Mouse (Mus musculus): Measurements from ENCODE around the gene Gpsm2.
"Not testable (repeated sequence)": the region's sequence is repeated elsewhere in the genome, so short reads cannot be mapped to it uniquely, and the experiment has no call there.

Gene Gpsm2

DNA sequence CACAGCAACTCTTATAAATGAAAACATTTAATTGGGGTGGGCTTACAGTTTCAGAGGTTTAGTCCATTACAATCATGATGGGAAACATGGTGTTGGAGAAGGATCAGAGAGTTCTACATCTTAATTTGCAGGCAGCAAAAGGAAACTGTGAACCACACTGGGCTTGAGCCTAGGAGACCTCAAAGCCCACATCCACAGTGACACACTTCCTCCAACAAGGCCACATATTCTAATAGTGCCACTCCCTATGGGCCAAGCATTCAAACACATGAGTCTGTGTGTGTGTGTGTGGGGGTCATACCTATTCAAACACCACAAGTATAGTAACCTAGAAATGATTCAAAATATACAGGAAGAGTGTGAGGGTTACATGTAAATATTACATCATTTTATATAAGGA is 5.2 kb upstream of the Gpsm2 start:
- DNase-seq (ENCODE audit: low spot score in 2 of 2): no peak

DNA sequence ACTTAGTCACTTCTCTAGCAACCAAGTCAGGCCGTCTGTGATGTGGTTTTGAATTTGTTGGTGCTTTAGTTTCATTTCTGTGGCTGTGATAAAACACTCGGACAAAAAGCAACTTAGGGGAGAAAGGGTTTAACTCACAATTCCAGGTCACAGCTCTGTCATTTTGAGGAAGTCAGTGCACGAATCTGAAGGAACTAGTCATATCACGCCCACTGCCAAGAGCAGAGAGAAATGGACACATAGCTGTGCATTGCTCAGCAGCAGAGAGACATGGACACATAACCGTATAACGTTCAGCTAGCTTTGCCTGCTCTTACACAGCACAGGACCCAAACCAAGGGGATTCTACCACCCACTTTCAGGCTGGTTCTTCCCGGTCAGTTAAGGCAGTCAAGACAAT is 4.3 kb upstream of the Gpsm2 start:
- no peak for DNase-seq (ENCODE audit: low spot score in 2 of 2)

DNA sequence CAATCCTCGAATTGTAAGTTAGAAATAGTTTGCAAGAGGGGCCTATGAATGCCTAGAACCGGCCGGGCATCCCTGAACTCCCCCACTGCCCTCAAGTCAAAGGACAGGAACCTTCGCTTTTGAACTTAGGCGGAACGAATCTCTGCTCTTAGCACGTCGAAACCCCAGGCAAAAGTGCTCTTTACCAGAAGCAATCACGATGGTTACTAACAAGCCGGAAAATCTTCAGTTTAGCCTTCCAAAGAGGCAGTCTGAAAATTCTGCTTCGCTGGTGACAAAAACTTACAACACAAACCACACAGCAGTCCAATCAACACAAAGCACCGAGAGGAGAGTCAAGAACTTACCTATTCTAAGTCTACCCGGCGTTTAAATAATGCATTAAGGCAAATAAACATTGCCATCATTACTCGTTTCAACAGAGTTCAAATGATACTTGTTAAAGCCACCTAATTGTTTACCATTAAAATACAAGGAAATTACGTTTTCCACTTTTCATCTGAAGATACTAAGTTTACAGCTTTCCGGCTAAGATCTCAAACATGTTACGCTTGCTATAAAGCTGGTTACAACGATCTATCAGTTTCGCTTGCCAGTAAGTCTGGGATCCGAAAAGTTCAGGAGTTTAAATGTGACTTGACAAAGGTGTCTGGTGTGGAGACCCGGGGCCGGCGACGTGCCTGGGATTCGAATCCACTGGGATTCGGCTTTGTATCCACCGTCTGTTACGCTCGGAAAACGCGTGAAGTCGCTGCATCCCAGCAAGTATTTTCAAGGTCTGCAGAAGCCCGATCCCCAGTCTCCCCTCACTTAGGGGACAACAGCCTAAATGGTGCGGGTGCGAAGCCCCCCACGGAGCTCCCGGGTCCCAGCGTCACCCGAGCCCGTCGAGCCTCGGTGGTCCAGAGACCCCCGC is 775 bp downstream of the Gpsm2 start:
- DNase-seq (ENCODE audit: low spot score in 2 of 2): peak; percentile 32 to 57

DNA sequence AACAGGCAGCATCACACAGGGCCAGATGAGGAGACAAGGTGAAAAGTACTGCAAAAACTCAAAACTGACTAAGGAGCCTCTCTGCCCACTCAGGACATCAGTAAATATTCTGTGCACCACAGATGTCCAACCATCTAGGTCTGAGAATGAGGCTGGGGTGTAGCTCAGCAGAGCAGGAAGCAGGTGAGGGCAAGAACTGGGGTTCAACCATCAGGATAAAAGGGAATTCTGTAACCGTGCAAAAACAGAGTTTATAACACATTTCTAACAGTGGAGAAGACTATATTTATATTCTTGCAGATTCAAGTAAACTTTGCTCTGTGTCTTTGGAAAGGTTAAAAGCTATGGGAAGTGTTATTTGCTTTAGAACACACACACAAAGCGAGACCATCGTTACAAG is 2.3 kb downstream of the Gpsm2 start:
- no peak for DNase-seq (ENCODE audit: low spot score in 2 of 2)

DNA sequence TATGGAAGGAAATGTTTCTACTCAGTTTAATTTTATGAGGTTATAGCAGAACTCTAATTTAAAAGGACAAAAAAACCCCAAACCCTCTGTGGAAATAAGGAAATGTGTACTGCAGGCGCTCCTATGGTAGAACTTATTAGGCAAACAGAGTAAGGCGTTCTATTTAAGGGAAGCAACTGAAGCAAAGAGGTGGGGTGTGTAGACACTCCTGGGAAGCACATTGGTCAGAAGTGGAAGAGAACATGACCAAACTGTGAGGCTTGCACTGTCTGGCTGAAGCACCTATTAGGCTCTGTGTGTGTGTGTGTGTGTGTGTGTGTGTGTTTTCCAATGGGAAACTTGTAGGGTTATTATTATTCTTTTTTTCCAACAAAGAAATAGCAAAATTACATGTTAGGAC is 2.8 kb downstream of the Gpsm2 start:
- DNase-seq (ENCODE audit: low spot score in 2 of 2): no peak

DNA sequence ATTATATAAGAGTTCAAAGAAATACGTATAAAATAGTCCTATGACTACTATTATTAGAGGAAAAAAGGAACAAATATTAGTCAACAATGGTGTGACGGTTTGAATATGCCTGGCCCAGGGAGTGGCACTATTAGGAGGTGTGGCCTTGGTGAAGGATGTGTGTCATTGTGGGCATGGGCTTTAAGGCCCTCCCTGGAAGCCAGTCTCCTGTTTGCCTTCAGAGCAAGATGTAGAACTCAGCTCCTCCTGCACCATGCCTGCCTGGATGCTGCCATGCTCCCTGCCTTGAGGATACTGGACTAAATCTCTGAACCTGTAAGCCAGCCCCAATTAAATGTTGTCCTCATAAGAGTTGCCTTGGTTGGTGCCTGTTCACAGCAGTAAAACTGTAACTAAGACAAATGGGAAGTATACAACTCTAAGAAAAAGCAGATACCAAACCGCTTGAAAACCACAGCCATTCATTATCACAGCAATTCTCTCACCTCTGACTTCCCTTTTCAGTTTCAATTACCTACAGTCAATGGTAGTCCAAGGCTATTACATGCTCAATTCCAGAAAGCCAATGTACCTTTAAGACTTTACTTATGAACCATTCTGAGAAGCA is 4.1 kb downstream of the Gpsm2 start:
- DNase-seq (ENCODE audit: low spot score in 2 of 2): no peak

DNA sequence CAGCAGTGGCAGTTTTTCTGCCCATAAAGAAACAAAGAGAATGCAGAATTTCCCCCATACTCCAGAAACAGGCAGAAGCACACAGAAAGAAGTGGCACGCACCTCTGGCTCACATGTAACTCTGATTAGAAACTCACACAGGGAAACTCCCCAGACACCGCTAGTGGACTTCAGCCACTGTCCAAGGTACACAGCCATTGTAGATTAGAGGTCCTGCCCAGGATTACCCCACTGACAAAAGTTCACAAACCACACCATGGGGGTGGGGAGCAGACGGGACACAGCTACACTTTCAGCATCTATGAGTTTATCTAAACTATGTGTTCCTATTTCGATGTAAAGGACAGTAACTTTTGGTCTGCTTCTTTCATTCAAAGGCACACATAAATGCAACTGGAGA is 7.3 kb downstream of the Gpsm2 start:
- no peak for DNase-seq (ENCODE audit: low spot score in 2 of 2)

DNA sequence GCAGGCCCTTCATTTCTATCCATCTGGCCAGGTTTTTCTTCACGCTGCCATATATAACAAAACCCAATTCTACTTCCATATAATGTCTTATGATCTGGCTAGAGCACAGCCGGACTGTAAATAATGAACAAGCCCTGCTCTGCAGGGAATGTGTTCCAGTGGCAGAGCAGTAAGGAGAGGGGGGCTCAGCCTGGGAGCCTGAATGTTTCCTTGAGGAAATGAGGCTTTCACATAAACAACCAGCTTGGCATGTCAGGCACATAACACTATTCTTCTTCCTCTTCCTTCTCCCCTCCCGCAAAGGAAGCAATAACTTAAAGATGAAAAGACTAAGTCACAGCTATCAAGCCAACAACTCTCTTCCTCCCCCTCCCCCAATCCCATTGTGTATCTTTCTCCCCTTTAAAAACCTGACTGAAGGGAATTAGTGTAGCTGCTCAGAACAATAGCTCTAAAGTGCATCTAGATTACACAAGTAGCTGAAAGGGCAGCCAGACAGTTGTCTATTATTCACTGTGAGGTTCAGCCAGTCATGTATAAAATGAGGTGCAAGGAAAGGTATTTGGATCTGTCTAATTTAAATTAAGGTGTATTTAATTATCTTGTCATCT is 8.9 kb downstream of the Gpsm2 start:
- DNase-seq (ENCODE audit: low spot score in 2 of 2): no peak

DNA sequence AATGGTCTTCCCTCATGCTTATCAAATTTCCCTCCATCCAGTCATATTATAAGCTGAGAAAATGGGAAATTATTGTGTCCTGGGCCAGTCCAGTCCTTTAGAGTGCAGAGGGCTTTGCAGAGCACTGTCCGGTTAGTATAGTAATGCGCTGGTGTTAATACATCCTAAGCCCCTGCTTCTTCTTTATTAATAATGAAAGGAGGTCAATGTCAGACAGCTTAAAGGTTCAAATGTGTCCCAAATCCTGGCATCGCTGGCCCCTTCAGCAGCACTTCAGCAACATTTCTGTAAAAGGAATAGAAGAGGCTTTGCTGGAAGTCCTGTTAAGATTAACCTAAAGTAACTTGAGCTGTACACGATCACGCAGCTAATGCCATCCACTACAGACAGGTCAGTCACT is 10.8 kb downstream of the Gpsm2 start:
- DNase-seq (ENCODE audit: low spot score in 2 of 2): no peak

DNA sequence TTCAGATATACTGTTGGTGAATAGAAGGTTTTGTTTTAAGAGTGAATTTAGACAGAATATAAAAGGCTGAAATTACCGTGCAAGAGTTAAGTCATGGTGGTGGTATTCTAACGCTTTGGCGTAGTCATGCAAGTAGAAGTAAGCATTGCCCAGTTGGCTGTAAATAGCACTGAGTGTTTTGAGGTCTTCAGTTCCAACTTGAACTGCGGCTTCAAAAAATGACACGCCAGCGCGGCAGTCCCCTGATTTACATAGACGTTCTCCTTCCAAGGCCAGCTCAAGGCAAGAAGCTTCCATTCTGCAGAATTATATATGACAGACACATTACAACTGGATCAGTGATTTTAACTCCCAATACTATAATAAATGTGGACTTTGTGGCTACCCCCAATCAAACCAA is 19.3 kb downstream of the Gpsm2 start:
- DNase-seq (ENCODE audit: low spot score in 2 of 2): no peak

DNA sequence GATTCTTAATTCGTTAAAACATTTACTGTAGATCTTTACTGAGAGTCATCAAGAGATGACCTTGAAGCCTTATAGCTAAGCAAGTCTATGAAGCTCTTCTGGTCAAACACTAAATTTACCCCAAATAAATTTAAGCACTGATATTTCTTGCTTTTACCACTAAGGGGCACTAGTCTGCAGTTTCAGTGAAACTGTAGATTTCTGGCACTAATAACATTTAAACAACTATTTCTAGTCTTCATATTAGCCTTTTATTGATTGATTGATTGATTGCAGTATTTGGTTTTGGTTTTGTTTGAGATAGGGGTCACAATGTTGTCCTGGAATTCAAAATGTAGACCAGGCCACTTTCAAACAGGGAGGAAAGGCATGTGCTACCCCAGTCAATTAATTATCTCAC is 20.9 kb downstream of the Gpsm2 start:
- DNase-seq (ENCODE audit: low spot score in 2 of 2): no peak

DNA sequence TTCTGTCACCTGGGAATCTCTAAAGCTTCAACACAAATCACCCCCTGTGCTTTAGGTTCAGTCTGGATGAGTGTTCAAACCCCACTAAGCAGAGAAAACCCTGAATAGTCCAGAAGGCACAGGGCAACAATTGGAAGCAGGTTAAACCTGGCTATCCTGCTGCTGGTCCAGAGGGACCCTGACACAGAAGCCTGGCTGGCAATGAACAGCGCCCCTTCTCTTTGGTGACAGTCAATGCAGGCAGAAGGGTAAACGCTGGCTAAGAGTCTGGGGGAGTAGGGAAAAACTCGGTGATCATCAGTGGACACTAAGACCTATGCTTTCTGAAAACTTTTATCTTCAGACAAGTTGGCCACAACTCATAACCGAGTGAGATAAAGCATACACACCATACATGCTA is 22.3 kb downstream of the Gpsm2 start:
- no peak for DNase-seq (ENCODE audit: low spot score in 2 of 2)

DNA sequence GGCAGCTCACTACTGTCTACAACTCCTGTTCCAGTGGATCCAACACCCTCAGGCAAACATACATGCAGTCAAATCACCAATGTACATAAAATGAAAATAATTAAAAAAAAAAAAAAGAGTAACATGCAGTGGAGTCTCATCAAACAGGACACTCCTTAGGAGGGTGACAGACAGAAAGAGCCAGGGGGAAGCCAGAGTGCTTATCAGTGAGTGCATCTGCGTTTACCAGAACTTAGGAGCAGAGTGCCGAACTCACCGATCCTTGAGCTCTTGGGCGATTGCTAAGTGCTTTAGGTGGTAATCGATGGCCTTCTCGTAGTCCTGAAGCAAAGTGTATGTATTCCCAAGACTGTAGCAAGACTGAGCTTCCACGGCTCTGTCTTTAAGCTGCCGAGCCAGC is 23.4 kb downstream of the Gpsm2 start:
- DNase-seq (ENCODE audit: low spot score in 2 of 2): no peak

DNA sequence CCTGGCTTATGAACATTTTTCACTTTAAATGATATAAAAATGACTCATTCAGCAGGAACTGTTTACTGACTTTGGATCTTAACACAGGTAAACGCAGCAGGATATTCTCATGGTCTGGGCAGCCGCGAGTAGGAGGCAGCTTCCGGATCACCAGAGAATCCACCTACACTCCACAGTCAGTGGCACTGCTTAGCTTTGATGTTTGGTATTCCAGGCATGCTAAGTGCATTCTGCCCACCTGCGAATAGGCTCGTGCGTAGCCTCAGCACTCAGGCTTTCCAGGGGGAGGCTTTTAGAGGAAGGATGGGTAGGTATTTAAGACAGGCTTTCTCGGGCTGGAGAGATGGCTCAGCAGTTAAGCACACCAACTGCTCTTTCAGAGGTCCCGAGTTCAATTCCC is 27.8 kb downstream of the Gpsm2 start:
- no peak for DNase-seq (ENCODE audit: low spot score in 2 of 2)

DNA sequence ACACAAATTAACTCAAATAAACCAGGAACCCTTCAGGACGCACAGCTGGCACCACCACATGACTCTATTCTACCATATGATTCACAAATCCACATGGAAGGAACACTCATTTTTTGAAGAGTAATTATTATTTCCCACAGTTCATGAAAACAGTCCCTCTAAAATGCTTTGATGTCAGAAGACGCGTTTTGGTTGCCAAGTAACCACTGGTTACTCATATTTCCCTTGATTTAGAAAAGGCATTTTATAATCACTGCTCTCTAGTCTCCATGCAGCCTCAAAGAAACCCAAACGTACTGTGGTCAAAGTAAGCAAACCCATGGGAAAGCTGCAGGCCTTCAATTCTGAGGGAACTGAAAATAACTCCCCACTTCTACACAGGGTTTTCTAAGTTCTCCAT is 32.1 kb downstream of the Gpsm2 start:
- DNase-seq (ENCODE audit: low spot score in 2 of 2): no peak

DNA sequence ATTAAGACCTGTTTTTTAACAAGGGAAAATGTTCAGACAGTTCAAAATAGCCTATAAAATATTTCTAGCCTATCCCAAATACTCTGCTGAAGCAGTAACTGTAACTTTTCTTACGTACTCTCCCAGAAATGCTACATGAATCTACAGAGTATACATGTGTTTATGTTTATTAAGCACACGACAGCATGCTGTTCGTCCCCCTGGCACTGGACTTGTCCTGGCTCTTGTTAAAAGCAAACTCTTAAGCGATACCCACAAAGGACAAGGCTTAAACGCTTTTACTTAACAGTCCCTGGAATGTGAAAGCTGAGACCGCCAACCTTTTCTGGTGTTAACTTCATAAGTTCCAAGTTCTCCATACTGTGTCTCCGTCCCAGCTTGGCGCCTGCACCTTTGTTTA is 32.7 kb downstream of the Gpsm2 start:
- no peak for DNase-seq (ENCODE audit: low spot score in 2 of 2)

DNA sequence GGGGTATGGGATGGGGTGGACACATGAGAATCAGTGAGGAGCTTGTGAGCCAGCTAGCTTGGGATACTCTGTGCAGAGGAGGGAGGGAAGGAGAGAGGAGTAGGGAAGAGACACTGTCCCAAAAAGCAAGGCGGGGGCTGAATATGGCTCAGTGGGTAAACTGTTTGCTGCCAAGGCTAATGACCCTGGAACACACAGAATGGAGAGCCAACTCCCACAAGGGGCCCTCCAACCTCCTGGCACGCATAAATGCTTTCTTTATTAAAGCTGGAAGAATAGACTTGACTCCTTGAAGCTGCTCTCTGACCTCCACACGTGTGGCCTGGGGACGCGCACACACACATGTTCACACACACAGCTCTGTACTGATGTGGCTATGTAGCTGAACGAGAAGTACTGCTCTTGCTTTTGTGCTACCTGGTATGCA is 33.1 kb downstream of the Gpsm2 start:
- no peak for DNase-seq (ENCODE audit: low spot score in 2 of 2)

DNA sequence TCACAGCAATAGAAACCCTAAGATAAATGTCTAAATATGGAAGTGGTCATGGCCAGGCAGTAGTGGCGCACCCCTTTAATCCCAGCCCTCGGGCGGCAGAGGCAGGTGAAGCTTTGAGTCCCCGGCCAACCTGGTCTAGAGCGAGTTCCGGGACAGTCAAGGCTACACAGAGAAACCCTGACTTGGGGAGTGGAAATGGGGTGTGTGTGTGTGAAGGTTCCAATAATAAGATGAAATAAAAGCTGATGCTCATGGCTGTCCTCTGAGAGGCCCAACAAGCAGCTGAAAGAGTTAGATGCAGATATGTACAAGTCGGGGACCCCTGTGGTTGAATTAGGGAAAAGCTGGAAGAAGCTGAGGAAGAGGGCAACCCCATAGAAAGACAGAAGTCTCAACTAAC is 36.4 kb downstream of the Gpsm2 start:
- no peak for DNase-seq (ENCODE audit: low spot score in 2 of 2)

DNA sequence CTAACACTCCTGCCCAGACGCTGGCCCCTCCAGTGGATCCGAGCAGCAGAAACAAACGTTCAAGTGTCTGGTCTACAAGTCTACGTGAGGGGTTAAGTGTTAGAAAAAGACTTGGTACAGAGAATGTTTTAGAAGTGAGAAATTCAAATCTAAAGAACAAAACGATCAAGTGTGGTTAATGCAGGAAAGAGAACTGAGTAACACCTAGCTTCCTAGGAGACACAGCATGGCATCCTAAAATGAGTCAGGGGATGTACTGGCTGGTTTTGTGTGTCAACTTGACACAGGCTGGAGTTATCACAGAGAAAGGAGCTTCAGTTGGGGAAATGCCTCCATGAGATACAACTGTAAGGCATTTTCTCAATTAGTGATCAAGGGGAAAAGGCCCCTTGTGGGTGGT is 38.5 kb downstream of the Gpsm2 start:
- DNase-seq (ENCODE audit: low spot score in 2 of 2): not testable (repeated sequence)

DNA sequence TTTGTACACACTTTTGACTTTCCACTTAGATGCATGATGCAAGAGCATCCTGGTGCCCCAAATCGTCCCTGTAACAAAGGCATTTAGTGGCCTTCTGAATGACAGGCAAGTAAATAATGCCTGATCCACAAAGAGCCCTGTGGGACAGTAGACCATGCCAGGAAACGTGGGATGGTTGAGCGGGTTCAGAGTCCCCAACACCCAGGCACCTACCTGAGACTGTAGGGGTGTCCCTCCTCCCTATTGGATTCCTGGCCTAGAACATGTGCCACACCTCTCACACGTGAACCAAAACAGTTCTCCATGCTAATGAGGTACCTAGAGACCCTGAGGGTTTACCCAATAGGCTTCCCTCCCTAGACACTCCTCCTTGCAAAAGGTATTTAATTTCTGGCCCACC is 41.1 kb downstream of the Gpsm2 start:
- no peak for DNase-seq (ENCODE audit: low spot score in 2 of 2)

DNA sequence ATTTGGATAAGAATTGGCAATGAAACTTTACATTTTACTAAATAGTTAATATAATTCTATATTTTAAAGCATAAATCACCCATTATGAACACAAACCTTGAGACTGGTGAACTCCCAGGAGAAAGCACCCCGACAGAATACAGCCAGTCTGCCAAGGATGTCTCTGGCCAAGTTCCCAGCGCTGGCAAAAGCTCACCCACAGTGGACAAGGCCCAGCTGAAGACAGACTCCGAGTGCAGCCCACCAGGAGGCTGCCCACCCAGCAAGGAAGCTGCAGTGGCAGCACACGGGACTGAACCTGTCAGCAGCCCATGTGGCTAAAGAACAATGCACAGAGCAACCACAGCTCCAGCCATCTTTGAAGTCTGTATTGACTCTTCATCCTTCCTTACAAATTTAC is 45.5 kb downstream of the Gpsm2 start:
- no peak for DNase-seq (ENCODE audit: low spot score in 2 of 2)

DNA sequence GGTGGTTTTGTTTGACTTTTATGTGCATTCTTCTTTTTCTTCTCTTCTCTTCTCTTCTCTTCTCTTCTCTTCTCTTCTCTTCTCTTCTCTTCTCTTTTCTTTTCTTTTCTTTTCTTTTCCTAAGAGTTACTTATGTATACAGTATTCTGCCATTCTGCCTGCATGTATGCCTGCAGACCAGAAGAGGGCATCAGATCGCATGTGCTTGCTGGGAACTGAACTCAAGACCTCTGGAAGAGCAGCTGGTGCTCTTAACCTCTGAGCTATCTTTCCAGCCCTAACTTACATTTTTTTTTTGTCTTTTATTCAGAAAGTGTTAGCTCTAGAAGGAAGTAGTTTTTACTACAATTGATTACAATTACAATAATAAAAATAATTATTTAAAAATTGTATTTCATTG is 61.2 kb downstream of the Gpsm2 start:
- DNase-seq (ENCODE audit: low spot score in 2 of 2): no peak

DNA sequence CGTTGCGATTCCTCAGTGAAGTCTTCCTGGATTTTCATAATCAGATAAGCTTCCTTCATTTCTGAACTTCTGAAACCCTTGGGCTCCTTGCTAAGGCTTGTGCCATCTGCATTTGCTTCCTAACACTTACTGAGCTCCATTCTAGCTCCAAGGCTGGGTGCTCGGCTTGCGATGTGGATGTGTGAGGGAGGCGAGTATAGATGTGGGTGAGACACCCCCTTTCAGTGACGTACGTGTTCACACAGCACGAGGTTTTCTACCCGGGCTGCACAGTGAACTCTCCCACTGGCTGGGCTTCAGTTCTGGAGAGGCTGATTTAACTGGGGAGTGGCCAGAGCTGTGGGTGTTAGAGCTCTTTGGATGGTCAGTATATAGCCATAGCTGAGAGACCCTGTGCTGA is 63.5 kb downstream of the Gpsm2 start:
- no peak for DNase-seq (ENCODE audit: low spot score in 2 of 2)
